Mouse (Mus musculus): ENCODE measurements around the gene Fgf15.

GRCm38 (mm10) chr7:144878401-144878800, 17.9 kb upstream of the Fgf15 start:
- no peak for TF ChIP-seq GATA1 (IDR thresholded peaks at IDR 0.05; ENCODE audit: low read length)
- TF ChIP-seq TAL1 (IDR thresholded peaks at IDR 0.05; ENCODE audit: low read length) = no peak
